Mouse (Mus musculus): Measurements from ENCODE around the gene Clec4f.

- TF ChIP-seq CHD2 (IDR thresholded peaks at IDR 0.05; ENCODE audit: low read depth, low read length) (no peak), HCFC1 (IDR thresholded peaks at IDR 0.05; ENCODE audit: borderline replicate concordance, insufficient read depth, low read length) (no peak), ZC3H11A (IDR thresholded peaks at IDR 0.05; ENCODE audit: borderline replicate concordance, low read depth, low read length) (no peak), ZNF384 (IDR thresholded peaks at IDR 0.05; ENCODE audit: low read depth, low read length) (no peak), MAFK (IDR thresholded peaks at IDR 0.05; ENCODE audit: insufficient read depth, low read depth, low read length) (no peak)
Observed at GRCm38 (mm10) chr6:83692962-83693361, 37.0 kb upstream of the Clec4f start.
